Mouse (Mus musculus): Measurements from ENCODE around the gene Cnnm2.
"Not testable (repeated sequence)": the region's sequence is repeated elsewhere in the genome, so short reads cannot be mapped to it uniquely, and the experiment has no call there.

Gene Cnnm2

GRCm38 (mm10) chr19:46760375-46761160 lies 828 bp upstream of the Cnnm2 start:
- DNase-seq (ENCODE audit: low spot score in 2 of 2), result peak; percentile 62 to 93

GRCm38 (mm10) chr19:46761971-46762290 lies 535 bp downstream of the Cnnm2 start:
- DNase-seq (ENCODE audit: low spot score in 2 of 2), result no peak

GRCm38 (mm10) chr19:46762291-46762991 lies 1.0 kb downstream of the Cnnm2 start:
- peak in 1 of 2 experiments; percentile 49 for DNase-seq (ENCODE audit: low spot score in 2 of 2)

DNA sequence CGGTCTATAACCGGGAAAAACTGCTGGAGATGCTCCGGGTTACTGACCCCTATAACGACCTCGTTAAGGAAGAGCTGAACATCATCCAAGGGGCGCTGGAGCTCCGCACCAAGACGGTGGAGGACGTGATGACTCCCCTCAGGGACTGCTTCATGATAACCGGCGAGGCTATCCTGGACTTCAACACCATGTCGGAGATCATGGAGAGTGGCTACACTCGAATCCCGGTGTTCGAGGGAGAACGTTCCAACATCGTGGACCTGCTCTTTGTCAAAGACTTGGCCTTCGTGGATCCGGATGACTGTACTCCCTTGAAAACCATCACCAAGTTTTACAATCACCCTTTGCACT lies 1.6 kb downstream of the Cnnm2 start:
- DNase-seq (ENCODE audit: low spot score in 2 of 2), result no peak

GRCm38 (mm10) chr19:46763356-46763755 lies 2.0 kb downstream of the Cnnm2 start:
- no peak for DNase-seq (ENCODE audit: low spot score in 2 of 2)

- DNase-seq (ENCODE audit: low spot score in 2 of 2), result no peak
These were observed 2.8 kb downstream of the Cnnm2 start for GRCm38 (mm10) chr19:46763932-46764762.

DNA sequence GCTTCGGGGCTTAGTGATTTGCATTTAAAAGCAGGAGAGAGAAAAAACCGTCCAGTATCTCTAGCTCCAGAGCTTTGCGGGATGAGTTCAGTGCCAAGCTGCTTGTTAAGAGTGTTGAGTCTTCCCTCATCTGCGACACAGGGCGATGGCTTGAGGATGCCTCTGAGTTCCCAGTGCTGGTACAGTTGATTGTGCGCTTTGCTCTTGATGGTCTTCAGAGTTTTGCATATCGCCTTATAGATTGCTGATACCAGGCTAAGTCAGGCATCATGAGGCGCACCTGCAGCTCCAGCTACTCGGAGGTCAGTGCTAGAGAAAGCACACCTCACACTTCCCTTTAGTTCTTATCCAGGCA lies 3.3 kb downstream of the Cnnm2 start:
- DNase-seq (ENCODE audit: low spot score in 2 of 2), result no peak

DNA sequence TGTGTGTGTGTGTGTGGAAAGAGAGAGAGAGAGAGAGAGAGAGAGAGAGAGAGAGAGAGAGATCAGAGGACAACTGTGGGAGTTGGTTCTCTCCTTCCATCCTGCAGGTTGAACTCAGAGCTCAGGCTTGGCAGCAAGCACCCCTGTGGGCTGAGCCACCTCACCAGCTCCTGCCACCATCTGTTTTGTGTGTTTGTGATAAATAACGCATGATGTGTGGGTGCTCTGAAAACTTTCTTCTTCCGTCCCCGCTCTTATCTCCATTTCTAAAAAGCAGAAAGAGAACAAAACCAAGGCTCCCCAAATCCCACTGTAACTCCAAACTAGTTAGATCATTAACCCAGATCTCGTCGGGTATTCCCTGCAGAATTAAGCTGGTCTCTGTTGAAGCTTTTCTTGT lies 4.7 kb downstream of the Cnnm2 start:
- DNase-seq (ENCODE audit: low spot score in 2 of 2), result no peak

GRCm38 (mm10) chr19:46769759-46770158 lies 8.4 kb downstream of the Cnnm2 start:
- DNase-seq (ENCODE audit: low spot score in 2 of 2), result no peak

- DNase-seq (ENCODE audit: low spot score in 2 of 2), result no peak
These were observed 10.4 kb downstream of the Cnnm2 start for GRCm38 (mm10) chr19:46771801-46772200.

GRCm38 (mm10) chr19:46776391-46776790 lies 15.0 kb downstream of the Cnnm2 start:
- no peak for DNase-seq (ENCODE audit: low spot score in 2 of 2)

- no peak for DNase-seq (ENCODE audit: low spot score in 2 of 2)
These were observed 15.5 kb downstream of the Cnnm2 start for GRCm38 (mm10) chr19:46776850-46777249.

DNA sequence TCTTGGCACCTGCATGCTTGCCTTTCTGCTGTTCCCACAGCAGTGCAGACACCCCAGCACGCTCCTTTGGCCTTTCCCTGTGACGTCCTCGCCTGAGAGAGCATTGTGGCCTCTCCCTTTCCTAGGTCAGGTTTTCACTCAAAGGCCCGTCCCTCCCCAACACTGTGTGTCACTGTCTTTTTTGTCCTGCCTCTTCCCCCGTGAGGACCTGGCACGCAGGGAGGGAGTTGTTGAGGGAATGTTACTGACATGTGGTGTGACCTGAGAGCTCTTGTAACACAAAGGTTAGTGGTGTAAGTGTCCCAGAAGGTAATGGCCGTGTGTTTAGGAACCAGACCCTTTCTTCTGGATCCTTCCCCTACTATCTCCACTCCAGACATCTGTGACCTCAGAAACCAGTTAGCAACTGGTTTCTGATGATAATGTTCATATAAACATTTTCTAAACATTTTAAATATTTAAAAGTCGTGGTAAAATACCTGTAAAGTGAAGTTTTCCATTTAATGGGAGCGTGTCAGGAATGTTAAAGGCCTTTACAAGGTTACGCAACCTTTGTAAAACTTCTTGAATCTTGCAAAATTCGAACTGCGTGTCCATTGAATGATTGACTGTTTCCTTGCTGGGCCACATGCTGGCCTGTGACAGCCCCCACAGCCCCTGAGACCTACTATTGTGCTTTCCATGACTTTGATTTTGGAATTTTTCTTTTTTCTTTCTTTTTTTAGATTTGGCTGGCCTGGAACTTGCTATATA lies 16.7 kb downstream of the Cnnm2 start:
- DNase-seq (ENCODE audit: low spot score in 2 of 2), result no peak

- DNase-seq (ENCODE audit: low spot score in 2 of 2), result not testable (repeated sequence)
These were observed 17.7 kb downstream of the Cnnm2 start for GRCm38 (mm10) chr19:46779130-46779529.

- DNase-seq (ENCODE audit: low spot score in 2 of 2), result no peak
These were observed 22.6 kb downstream of the Cnnm2 start for GRCm38 (mm10) chr19:46784038-46784437.

DNA sequence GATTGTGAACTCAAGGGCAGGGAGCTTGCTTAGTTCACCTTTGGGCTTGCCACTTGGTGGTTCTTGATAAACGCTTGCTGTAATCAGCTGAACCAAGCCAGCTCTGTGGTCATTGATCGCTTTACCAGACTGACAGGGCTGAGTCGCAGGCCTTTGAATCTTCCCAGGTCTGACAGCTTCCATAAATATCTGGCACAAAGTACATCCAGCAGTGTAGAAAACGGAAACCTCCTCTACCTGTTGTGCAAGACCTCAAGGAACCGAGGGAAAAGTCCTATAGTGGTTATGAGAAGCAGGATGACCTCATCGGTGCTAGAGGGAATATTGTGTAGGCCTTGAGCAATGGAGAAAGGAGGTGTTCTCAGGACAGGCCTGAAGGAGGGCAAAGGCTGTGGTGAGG lies 23.1 kb downstream of the Cnnm2 start:
- no peak for DNase-seq (ENCODE audit: low spot score in 2 of 2)

DNA sequence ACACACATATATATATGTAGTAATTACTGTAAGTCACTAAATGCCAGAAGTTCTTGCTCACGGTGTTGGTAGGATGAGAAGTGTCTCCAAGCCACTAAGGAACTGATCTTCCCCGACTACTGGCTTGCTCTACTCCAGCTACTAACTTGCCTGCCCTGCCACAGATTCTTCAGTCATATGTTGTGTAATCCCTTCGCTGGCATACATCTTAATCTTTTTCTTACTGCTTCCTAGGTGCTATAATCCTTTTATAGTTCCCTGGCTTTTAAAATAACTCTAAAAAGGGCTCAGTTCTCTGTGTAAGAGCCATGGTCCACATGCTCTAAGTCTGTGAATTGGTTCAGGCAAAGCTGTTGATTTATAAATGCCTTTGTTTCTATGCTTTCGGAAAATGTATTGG lies 24.2 kb downstream of the Cnnm2 start:
- peak in 1 of 2 experiments; percentile 12 for DNase-seq (ENCODE audit: low spot score in 2 of 2)

DNA sequence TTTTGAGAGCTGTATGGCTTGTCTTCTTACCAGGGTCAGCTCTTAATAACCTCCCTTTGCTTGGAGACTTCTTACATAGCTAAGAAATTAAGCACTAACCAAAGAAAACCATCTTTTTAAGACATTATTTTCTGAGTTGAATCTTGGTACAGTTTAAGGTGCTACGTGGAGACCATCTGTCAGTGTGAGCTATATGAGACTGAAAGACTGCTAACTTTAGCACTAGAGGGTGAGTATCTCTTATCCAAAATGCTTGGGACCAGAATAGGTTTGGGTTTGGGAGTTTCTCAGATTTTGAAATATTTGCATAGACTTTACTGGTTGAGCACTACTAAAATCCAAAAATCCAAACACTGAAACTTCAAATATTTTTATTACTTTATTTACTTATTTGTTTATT lies 28.4 kb downstream of the Cnnm2 start:
- no peak for DNase-seq (ENCODE audit: low spot score in 2 of 2)

DNA sequence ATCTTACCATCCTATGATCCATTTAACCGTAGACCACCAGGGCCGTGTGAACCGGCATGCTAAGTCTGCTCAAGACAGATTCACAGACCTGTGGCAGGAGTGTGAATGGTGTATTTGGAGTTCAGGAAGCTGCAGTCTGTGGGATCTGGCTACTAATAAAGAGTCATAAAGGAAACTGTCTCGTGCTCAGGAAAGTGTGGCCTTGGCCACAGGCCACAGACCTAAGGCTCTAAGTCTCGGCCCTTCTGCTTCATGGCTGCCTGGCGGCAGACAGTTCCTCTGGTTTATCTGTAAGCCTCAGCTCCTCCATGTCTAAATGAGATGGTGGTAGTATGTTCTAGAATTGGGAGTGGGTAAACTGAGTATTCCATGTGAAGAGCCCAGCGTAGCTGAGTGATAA lies 30.0 kb downstream of the Cnnm2 start:
- no peak for DNase-seq (ENCODE audit: low spot score in 2 of 2)

DNA sequence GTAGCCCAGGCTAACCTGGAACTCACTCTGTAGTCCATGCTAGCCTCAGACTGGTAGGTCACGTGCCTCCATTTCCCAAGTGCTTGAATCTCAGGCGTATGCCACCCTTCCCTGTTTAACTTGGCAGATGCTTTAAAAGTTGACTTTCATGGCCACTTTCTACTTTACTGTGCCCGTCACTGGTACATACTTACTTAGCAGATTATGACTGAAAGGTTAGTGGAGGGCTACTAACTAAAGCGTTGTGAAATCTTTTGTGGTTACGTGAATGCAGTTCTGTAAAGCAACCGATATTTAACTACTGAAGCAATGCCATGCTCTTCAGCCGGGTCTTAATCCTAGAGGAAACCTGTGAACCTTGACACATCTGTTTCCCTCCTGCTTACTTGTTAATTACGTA lies 30.5 kb downstream of the Cnnm2 start:
- DNase-seq (ENCODE audit: low spot score in 2 of 2), result no peak

DNA sequence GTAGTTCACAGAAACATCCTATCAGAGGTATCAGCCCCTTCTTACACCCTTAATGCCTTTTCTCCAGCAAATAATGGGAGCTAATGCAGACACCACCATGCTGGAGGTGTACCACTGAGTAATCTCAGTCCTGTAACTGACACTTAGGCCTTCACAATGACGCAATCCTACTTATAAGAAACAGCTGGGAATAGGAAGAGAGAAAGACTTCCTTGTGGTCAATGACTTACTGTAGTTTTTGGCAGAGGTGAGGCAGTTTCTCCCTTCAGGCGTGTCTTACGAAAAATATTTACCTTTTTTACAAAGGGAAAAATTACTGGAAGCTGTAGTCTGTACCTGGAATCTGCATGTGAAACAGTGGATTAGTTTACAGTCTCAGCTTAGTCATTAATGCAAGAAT lies 31.1 kb downstream of the Cnnm2 start:
- no peak for DNase-seq (ENCODE audit: low spot score in 2 of 2)

GRCm38 (mm10) chr19:46794181-46794580 lies 32.8 kb downstream of the Cnnm2 start:
- no peak for DNase-seq (ENCODE audit: low spot score in 2 of 2)

Measured in left cerebral cortex, adult 9 months (tissue).